In the genomic region with DNA sequence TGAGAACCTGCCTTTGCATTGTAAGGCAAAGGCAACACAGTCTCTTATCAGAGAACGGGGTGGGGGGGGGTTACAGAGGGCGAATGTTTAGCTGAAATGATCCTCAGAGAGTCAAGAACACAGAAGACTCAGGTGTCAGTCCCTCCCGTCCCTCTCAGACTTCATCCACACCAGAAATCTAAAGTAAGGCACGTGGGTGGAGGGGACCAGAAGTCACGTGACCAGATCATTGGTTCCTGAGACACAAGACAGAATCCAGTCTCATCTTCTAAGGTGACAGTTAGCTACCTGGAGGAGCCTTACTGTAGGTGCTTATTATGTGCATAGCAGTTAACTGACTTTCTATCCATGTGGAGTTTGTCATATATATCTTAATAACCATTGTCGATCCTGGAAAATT, we compare ENCODE assay signal across 36 mouse cellular contexts.
"Had no signal": no experiment of that assay in that cellular context is flagged by ENCODE, and none has a peak within 500 bp of the region (broad histone marks: within the 10 kb centered on the region; RNA-seq: fewer than 3 reads in every experiment).

No protein-coding gene starts in this region.

- H3K9me3 ChIP-seq: heart, embryonic 10.5 days; heart, embryonic 13.5 days; heart, embryonic 15.5 days; hindbrain, embryonic 10.5 days; hindbrain, embryonic 13.5 days; hindbrain, embryonic 15.5 days; intestine, embryonic 15.5 days; kidney, embryonic 15.5 days had no signal

- H3K27ac ChIP-seq: heart, embryonic 10.5 days; heart, embryonic 13.5 days; heart, embryonic 15.5 days; hindbrain, embryonic 10.5 days; hindbrain, embryonic 12.5 days; hindbrain, embryonic 13.5 days; hindbrain, embryonic 14.5 days; hindbrain, embryonic 15.5 days; hindbrain, postnatal 0 days; intestine, embryonic 15.5 days; kidney, embryonic 15.5 days; kidney, postnatal 0 days; layer of hippocampus, adult 2 months; left cerebral cortex, adult 2 months had no signal

- ATAC-seq: hindbrain, embryonic 16.5 days; hindbrain, postnatal 0 days; inflammation-experienced regulatory T-cells, adult 6 months; intestine, embryonic 15.5 days; intestine, embryonic 16.5 days; intestine, postnatal 0 days had no signal

- H3K4me1 ChIP-seq: heart, embryonic 12.5 days; heart, embryonic 13.5 days; heart, embryonic 15.5 days; hindbrain, embryonic 10.5 days; intestine, embryonic 15.5 days; kidney, embryonic 15.5 days had no signal

- H3K27me3 ChIP-seq: hindbrain, embryonic 12.5 days; hindbrain, embryonic 13.5 days; hindbrain, embryonic 15.5 days; intestine, embryonic 15.5 days; kidney, embryonic 15.5 days had no signal

- H3K4me2 ChIP-seq: heart, embryonic 11.5 days; heart, embryonic 12.5 days; heart, embryonic 13.5 days; heart, embryonic 15.5 days; hindbrain, embryonic 12.5 days; hindbrain, embryonic 13.5 days; hindbrain, embryonic 14.5 days; hindbrain, embryonic 15.5 days; intestine, embryonic 15.5 days; kidney, embryonic 15.5 days had no signal

- DNase-seq: heart, postnatal 10 days; heart, postnatal 14 days; heart, postnatal 36 days; heart, postnatal 4 days; kidney, adult 11 months; kidney, adult 18-20 months; kidney, adult 2 months; kidney, adult 8-10 months; kidney, adult 9 months; kidney, postnatal 10 days; kidney, postnatal 14 days; kidney, postnatal 25 days; kidney, postnatal 36 days; kidney, postnatal 4 days; layer of hippocampus, adult 9-11 months; layer of hippocampus, postnatal 36 days had no signal

- H3K36me3 ChIP-seq: heart, embryonic 10.5 days; heart, embryonic 12.5 days; heart, embryonic 13.5 days; heart, embryonic 15.5 days; hindbrain, embryonic 10.5 days; hindbrain, embryonic 12.5 days; hindbrain, embryonic 13.5 days; hindbrain, embryonic 15.5 days; intestine, embryonic 15.5 days; kidney, embryonic 15.5 days had no signal

- H3K9ac ChIP-seq: heart, embryonic 12.5 days; heart, embryonic 13.5 days; heart, embryonic 15.5 days; hindbrain, embryonic 12.5 days; hindbrain, embryonic 13.5 days; hindbrain, embryonic 14.5 days; hindbrain, embryonic 15.5 days; intestine, embryonic 15.5 days; kidney, embryonic 15.5 days had no signal

- H3K4me3 ChIP-seq: heart, embryonic 10.5 days; heart, embryonic 12.5 days; heart, embryonic 13.5 days; heart, embryonic 15.5 days; hindbrain, embryonic 10.5 days; hindbrain, embryonic 12.5 days; hindbrain, embryonic 13.5 days; hindbrain, embryonic 15.5 days; intestine, embryonic 15.5 days; kidney, embryonic 15.5 days; layer of hippocampus, adult 2 months; left cerebral cortex, adult 2 months had no signal
